Mouse (Mus musculus): ENCODE data around the gene Pax2.

Gene Pax2

GRCm38 (mm10) chr19:44781987-44782386 is 26.1 kb downstream of the Pax2 start:
- no peak for DNase-seq (ENCODE audit: low spot score in 2 of 2)

- no peak for DNase-seq (ENCODE audit: low spot score in 2 of 2)
These were observed 28.5 kb downstream of the Pax2 start for GRCm38 (mm10) chr19:44784391-44784790.

DNA sequence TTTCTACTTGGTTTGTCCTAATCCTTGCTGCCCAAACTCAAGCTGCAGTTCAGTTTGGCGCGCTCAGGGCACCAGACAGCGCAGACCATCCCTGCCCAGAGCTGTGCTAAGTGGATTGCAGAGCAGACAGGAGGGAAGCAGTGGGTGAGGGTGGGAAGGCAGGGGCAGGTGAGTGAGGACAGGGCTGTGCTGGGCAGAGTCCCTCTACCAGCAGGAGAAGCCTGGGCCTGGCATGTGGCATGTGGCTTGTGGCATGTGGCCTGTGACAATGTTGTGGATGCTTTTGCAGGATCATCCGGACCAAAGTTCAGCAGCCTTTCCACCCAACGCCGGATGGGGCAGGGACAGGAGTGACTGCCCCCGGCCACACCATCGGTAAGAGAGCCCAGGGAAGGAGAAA is 32.6 kb downstream of the Pax2 start:
- DNase-seq (ENCODE audit: low spot score in 2 of 2), result no peak

GRCm38 (mm10) chr19:44791981-44792380 is 36.1 kb downstream of the Pax2 start:
- no peak for DNase-seq (ENCODE audit: low spot score in 2 of 2)

DNA sequence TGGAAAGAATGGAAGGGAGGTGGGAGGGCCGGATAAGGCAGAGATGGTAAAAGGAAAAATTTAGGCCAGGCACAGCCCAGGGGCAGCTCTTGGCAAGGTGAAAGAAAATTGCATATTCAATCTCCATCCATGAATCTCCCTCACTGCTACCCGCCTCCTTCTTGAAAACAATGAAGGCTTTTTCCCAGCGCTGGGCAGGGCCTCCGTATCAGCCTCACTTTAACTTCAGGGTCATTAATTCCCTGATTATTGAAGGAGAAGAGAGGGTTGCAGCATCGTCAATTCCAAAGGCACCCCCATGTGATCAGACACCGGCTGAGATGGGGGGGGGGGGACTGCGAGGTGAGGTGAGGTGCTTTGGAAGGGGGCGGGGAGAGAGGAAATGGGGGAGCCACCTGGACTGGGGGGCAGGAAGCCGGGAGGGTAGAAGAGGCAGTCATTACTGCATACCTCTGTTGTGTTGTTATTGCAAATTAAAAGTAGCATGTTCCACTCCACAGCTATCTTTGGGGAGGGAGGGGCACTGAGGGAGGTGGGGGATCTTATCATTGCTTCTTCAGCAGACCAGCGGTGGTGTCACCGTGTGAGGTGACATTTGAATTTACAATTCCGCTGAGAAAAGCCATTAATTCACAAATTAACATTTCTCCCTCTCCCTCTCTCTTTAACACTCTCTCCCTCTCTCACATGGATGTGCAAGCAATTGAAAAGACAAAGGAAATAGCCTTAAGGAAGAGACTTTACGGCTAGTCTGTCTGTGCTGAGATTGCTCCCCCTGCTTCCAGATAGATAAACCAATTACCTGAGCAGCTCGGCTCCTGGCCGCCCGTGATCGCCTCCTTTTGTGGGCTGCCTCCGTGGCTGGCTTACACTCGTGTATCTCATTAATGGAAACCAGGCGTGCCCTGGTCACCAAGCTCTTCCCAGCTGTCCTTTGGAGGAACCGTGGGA is 41.5 kb downstream of the Pax2 start:
- no peak for DNase-seq (ENCODE audit: low spot score in 2 of 2)

DNA sequence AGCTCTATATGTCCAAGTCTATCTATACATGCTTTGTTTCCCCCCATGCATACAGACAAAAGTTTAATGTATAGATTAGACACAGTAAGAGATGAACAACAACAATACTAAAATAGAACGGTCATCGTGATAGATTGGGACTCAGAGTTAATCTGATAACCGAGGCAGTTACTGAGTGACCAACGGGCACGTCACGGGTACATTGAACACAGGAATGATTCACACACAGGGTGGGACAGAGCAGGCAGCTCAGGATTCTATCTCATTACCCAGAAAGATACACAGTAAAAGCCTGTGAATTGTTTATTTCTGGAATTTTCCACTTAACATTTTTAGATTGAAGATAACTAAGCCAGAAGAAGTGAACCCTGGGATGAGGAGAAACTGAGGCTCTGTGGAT is 42.9 kb downstream of the Pax2 start:
- no peak for DNase-seq (ENCODE audit: low spot score in 2 of 2)

GRCm38 (mm10) chr19:44799156-44799555 is 43.3 kb downstream of the Pax2 start:
- DNase-seq (ENCODE audit: low spot score in 2 of 2), result no peak

DNA sequence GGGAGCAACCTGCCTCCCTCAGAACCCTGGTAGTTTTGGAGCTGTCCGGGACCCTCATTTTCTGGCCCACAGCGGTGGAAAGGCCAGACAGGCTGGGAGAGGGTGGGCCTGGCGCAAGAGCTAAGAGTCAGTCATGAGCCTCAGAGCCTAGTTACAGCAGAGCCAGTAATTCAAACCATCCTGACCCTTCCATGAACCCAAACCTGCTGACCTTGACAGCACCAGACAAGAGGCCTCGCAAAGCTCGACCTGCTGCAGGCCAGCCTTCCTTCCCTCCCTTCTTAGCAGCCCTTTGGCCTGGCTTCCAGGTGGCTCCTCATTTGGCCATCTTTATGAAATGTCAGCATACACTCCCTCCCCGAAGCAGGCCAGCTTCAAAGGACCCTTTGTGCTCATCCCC is 44.5 kb downstream of the Pax2 start:
- DNase-seq (ENCODE audit: low spot score in 2 of 2), result no peak

DNA sequence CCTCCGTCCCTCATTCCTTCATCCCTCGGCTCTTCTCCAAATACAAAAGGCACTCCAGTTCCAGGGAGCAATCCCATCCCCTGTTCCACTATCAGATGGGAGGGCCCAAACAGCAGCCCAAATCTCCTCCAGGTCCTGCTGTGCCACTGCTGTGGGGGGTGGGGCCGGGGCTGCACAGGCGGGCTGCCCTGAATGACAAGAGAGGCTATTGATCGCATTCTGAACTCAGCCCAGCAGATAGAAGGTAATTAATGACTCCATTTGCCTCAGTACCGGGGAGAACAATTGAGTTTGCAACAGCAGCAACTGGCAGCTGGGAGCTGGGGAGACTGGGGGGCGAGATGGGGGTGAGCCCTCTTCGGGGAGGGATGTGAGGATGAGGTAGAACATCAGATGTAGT is 52.9 kb downstream of the Pax2 start:
- DNase-seq (ENCODE audit: low spot score in 2 of 2), result no peak

GRCm38 (mm10) chr19:44812666-44813429 is 57.0 kb downstream of the Pax2 start:
- DNase-seq (ENCODE audit: low spot score in 2 of 2), result no peak

- DNase-seq (ENCODE audit: low spot score in 2 of 2), result no peak
These were observed 59.3 kb downstream of the Pax2 start for GRCm38 (mm10) chr19:44815111-44815510.

DNA sequence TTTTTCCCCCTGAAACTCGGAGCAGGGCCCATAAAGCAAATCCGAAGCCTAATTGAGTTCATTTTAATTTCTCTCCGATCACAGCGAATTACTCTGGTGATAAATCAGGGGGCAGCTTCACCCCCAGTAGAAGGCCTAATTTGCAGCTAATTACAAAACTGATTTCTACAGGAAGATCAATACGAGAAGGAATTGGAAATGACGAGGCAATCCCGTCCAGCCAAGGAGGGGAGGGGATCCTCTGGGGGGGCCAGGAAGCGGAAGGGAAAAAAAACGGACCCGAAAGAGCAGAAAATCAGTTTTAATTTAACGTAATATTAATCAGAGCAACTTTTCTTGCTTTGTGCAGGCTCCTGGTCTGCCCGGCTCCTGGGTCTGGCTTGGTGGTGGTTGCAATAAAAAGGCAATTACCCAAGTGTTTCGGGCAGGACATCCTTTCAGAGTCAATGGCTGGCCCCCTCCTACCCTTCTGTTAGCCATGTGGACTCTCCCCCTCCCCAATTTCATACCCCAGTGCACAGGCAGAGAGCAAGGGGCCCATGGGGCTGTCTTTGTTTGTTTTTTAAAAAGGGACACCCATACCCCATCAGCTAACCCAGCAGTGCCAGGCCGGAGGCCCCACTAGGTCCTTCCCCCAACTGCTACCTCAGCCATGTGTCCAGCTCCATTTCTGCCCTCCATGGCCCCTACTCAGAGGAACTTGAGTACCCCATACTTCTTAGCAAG is 61.7 kb downstream of the Pax2 start:
- no peak for DNase-seq (ENCODE audit: low spot score in 2 of 2)

GRCm38 (mm10) chr19:44818676-44819075 is 62.8 kb downstream of the Pax2 start:
- no peak for DNase-seq (ENCODE audit: low spot score in 2 of 2)

DNA sequence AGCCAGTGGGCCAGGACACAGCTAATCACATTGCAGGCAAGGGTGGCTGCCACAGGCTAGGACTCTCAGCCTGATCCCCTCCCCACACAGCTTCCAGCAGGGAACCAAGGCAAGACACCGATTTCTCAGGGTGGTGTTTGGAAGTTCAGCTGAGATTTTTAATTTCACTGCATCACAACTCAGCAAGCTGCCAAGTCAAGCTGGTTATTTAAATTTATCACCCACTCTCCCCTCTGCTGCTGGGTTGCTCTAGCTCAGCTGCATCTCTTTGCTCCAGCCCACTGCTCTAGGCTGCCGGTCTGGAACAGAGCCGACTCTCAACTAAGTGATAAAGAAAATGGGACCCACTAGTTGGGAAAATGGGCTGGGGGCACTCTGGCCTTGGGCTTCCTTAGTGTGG is 65.7 kb downstream of the Pax2 start:
- no peak for DNase-seq (ENCODE audit: low spot score in 2 of 2)

DNA sequence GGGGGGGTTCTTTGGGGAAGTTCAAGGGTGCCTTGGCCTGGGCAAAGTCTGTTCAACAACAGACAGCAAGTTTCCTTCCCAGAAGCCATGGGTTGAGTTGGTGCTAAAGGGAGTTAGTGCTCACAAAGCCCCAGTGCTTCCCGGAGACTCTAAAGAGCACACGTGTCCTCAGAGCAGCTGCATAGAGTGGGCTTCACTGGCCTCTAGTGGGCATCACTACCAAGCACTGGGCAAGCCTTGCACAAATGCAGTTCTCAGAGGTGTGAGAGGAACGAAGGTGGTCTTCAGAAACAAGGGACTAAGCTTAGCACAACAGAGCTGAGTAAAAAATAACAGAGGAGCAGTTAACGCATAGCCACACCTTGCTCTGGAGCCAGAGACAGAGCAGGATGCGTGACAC is 66.5 kb downstream of the Pax2 start:
- no peak for DNase-seq (ENCODE audit: low spot score in 2 of 2)

DNA sequence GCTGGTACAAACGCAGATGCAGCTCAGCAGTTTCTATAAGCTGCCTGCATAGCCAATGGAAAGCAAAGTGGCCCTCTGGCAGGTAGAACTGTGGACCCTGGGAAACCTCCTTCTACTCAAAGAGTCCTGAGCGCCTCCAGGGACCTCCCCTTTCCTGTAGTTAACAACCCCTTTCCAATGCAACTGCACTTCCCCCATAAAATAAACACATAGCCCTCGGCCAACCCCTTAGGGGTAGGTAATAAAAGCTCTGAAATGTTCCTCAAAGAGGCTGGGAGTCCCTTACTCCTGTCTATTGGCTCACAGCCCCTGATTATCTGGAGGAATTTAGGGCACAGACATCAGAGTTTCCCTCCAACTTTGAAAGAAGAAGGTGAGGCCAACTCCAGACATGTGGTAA is 67.8 kb downstream of the Pax2 start:
- no peak for DNase-seq (ENCODE audit: low spot score in 2 of 2)

DNA sequence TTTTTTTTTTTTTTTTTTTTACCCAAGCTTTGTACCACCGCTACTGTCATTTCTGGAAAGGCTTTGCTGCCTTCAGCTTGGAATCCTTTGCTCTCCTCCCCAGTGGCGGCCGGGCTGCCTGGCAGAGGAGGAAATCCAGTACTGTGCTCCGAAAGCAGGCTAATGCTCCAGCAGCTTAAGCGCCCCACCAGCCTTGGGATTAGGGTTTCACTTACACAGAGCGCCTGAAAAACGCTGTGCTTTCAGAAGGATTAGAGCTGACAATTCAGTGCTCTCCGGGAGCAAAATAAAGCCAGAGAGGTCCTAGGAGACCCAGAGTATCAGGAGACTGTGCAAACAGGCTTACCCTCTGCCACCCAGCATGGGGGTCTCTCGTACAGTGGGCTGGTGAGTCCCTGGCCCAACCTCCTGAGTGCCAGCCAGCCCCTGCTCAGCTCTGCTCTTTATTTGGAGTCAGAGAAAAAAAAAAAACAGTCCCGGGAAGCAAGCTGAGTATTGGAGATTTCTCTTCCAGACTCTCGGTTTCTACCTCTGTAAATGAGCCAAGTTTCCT is 69.4 kb downstream of the Pax2 start:
- no peak for DNase-seq (ENCODE audit: low spot score in 2 of 2)

- no peak for DNase-seq (ENCODE audit: low spot score in 2 of 2)
These were observed 70.0 kb downstream of the Pax2 start for GRCm38 (mm10) chr19:44825819-44826218.

DNA sequence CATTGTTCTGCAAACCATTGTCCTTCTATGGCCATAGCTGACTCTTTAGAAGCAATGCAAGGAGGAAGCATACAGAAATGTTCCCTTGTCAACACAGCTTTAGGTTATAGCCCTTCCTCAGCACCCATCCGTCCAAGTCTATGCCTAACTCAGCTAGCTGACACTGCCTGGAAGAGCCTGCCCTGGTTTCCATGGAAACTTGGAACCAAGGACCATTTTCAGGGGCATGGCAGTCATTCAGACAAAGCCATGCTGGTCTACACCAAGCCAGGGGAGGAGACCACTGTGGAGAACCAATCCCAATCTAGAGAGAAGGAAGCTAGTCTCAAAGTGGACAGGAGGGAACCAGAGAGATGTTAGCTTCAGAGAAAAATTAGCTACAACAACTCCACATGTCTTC is 77.5 kb downstream of the Pax2 start:
- DNase-seq (ENCODE audit: low spot score in 2 of 2), result no peak

GRCm38 (mm10) chr19:44834218-44835041 is 78.6 kb downstream of the Pax2 start:
- DNase-seq (ENCODE audit: low spot score in 2 of 2), result no peak

Data from spleen, postnatal 14 days (tissue).